Mouse (Mus musculus) MEL (cell line): ENCODE measurements around the gene Lifr.

Experiments
- CTCF ChIP-seq, 3 experiments: IDR thresholded peaks in 2 of 3; conservative IDR thresholded peaks in 1 of 3; 2 replicates each; pipeline ENCODE4 v1.5.1; 2011 to 2012; ENCODE audit warnings: low read length in 3 of 3, low read depth in 2 of 3, mild to moderate bottlenecking in 2 of 3, improper control_type of control experiment in 1 of 3, inconsistent platforms in 1 of 3, mixed read lengths in 1 of 3, moderate library complexity in 1 of 3; ENCODE audit not compliant: control insufficient read depth in 1 of 3, insufficient read depth in 1 of 3, poor library complexity in 1 of 3, severe bottlenecking in 1 of 3
- ETS1 ChIP-seq: IDR thresholded peaks from 2 replicates; pipeline ENCODE4 v1.6.1; 2012; ENCODE audit warnings: low read depth, mild to moderate bottlenecking, inconsistent platforms, low read length, improper control_type of control experiment, moderate library complexity
- GATA1 ChIP-seq: IDR thresholded peaks from 2 replicates; pipeline ENCODE4 v1.6.1; 2011; ENCODE audit warnings: low read depth, low read length, improper control_type of control experiment
- MAZ ChIP-seq: IDR thresholded peaks from 2 replicates; pipeline ENCODE4 v1.6.1; 2012; ENCODE audit warnings: low read depth, mild to moderate bottlenecking, inconsistent platforms, low read length, improper control_type of control experiment
- NELFE ChIP-seq: IDR thresholded peaks from 2 replicates; pipeline ENCODE4 v1.6.1; 2011; ENCODE audit warnings: low read depth, low read length, improper control_type of control experiment
- NRF1 ChIP-seq: IDR thresholded peaks from 2 replicates; pipeline ENCODE4 v1.6.1; 2014; ENCODE audit warnings: low read depth, mild to moderate bottlenecking, inconsistent platforms, low read length, improper control_type of control experiment, moderate library complexity; ENCODE audit not compliant: poor library complexity, insufficient read depth, severe bottlenecking
- POLR2A ChIP-seq, 2 experiments: IDR thresholded peaks; 2 replicates each; pipeline ENCODE4 v1.6.1; 2011 to 2012; ENCODE audit warnings: low read length in 2 of 2, mild to moderate bottlenecking in 2 of 2, control low read depth in 1 of 2, improper control_type of control experiment in 1 of 2, low read depth in 1 of 2, moderate library complexity in 1 of 2; ENCODE audit not compliant: control insufficient read depth in 1 of 2, insufficient read depth in 1 of 2, poor library complexity in 1 of 2
- POLR2AphosphoS2 ChIP-seq: IDR thresholded peaks from 2 replicates; pipeline ENCODE4 v1.6.1; 2011; ENCODE audit warnings: low read length, improper control_type of control experiment

GRCm38 (mm10) chr15:7163851-7164250 lies 73.4 kb downstream of the Lifr start:
- no peak for TF ChIP-seq CTCF (IDR thresholded peaks at IDR 0.05 in 2 of 3, conservative IDR thresholded peaks at IDR 0.05 in 1 of 3; ENCODE audit: control insufficient read depth in 1 of 3, insufficient read depth in 1 of 3, low read depth in 2 of 3, low read length in 3 of 3, poor library complexity in 1 of 3, severe bottlenecking in 1 of 3)
- no peak for TF ChIP-seq NELFE
- no peak for TF ChIP-seq POLR2A (IDR thresholded peaks at IDR 0.05; ENCODE audit: control insufficient read depth in 1 of 2, insufficient read depth in 1 of 2, low read depth in 1 of 2, low read length in 2 of 2, poor library complexity in 1 of 2)
- TF ChIP-seq MAZ = no peak
- TF ChIP-seq ETS1 = no peak
- no peak for TF ChIP-seq GATA1
- no peak for TF ChIP-seq NRF1
- no peak for TF ChIP-seq POLR2AphosphoS2
